Mouse (Mus musculus): Measurements from ENCODE around the gene Lrrc17. TPM values are rescaled to one million over a fixed set of nuclear protein-coding genes. Genes with fewer than 3 reads are reported as not detected.

The Lrrc17 gene
- total and polyA plus RNA-seq, 3 experiments = not detected

GRCm38 (mm10) chr5:21565392-21566065 lies 22.2 kb downstream of the Lrrc17 start:
- Histone ChIP-seq H3K4me2 (ENCODE audit: insufficient read depth, low read depth, poor library complexity, severe bottlenecking) (no peak overlapping the region), H3K4me1 (ENCODE audit: control insufficient read depth in 1 of 2, insufficient read depth in 2 of 2) (peaks cover 0 to 11% of the 10 kb centered on the region in 2 experiments; a peak in 2 of 4 replicates), H3K9ac (ENCODE audit: insufficient read depth, low read depth) (no peak overlapping the region), H3K27me3 (replicated peaks) (no peaks in the 10 kb centered on the region), H3K27ac (ENCODE audit: insufficient read depth, low read depth) (no peak overlapping the region), H3K9me3 (replicated peaks; ENCODE audit: low read length) (no peaks in the 10 kb centered on the region), H3K4me3 (replicated peaks in 1 of 3; ENCODE audit: low read depth in 2 of 3, low read length in 2 of 3, poor library complexity in 1 of 3) (no peak overlapping the region), H3K36me3 (replicated peaks in 1 of 2; ENCODE audit: control insufficient read depth in 1 of 2, insufficient read depth in 1 of 2, low read length in 1 of 2) (no peaks in the 10 kb centered on the region), H3K79me2 (replicated peaks; ENCODE audit: control insufficient read depth, extremely low read depth, insufficient read depth, poor library complexity, severe bottlenecking) (no peaks in the 10 kb centered on the region)
- in situ Hi-C loops (cut with MboI; ENCODE audit: low pct_ligation_motif_present, low pct_unique_long_range_greater_than_20kb, low sequenced_read_pairs) = no loop called here
- TF ChIP-seq GABPA (IDR thresholded peaks at IDR 0.05; ENCODE audit: insufficient replicate concordance, low read depth, low read length) = no peak
- TF ChIP-seq SMC3 (IDR thresholded peaks at IDR 0.05; ENCODE audit: low read depth, low read length) = no peak
- no peak for TF ChIP-seq RCOR1 (conservative IDR thresholded peaks at IDR 0.05; ENCODE audit: low read depth, low read length)
- no peak for TF ChIP-seq NRF1 (IDR thresholded peaks at IDR 0.05; ENCODE audit: low read depth, low read length)
- TF ChIP-seq USF1 (IDR thresholded peaks at IDR 0.05; ENCODE audit: low read depth, low read length) = no peak
- TF ChIP-seq ELF1 (IDR thresholded peaks at IDR 0.05; ENCODE audit: low read depth, low read length) = no peak
- no peak for TF ChIP-seq ZKSCAN1 (IDR thresholded peaks at IDR 0.05; ENCODE audit: borderline replicate concordance, low read depth, low read length)
- dilution Hi-C loops (cut with MboI; ENCODE audit: extremely low pct_ligation_motif_present, extremely low pct_unique_long_range_greater_than_20kb, low sequenced_read_pairs) = no loop called here
- DNase-seq (ENCODE audit: extremely low read depth) = no peak

GRCm38 (mm10) chr5:21567784-21568183 lies 24.4 kb downstream of the Lrrc17 start:
- in situ Hi-C loops (cut with MboI; ENCODE audit: low pct_ligation_motif_present, low pct_unique_long_range_greater_than_20kb, low sequenced_read_pairs) = no loop called here

GRCm38 (mm10) chr5:21572764-21573416 lies 29.5 kb downstream of the Lrrc17 start:
- TF ChIP-seq MAZ (IDR thresholded peaks at IDR 0.05; ENCODE audit: low read depth, low read length) (no peak), USF2 (conservative IDR thresholded peaks at IDR 0.05; ENCODE audit: low read depth, low read length) (no peak), CHD1 (IDR thresholded peaks at IDR 0.05; ENCODE audit: low read depth, low read length) (no peak), SMC3 (IDR thresholded peaks at IDR 0.05; ENCODE audit: low read depth, low read length) (no peak)
- Histone ChIP-seq H3K27me3 (replicated peaks) (no peaks in the 10 kb centered on the region), H3K27ac (ENCODE audit: insufficient read depth, low read depth) (no peak overlapping the region), H3K36me3 (replicated peaks in 1 of 2; ENCODE audit: control insufficient read depth in 1 of 2, insufficient read depth in 1 of 2, low read length in 1 of 2) (no peaks in the 10 kb centered on the region), H3K9ac (ENCODE audit: insufficient read depth, low read depth) (no peak overlapping the region), H3K9me3 (replicated peaks; ENCODE audit: low read length) (no peaks in the 10 kb centered on the region), H3K4me2 (ENCODE audit: insufficient read depth, low read depth, poor library complexity, severe bottlenecking) (no peak overlapping the region), H3K4me1 (ENCODE audit: control insufficient read depth in 1 of 2, insufficient read depth in 2 of 2) (peaks cover 0 to 8% of the 10 kb centered on the region in 2 experiments; a peak in 2 of 4 replicates), H3K4me3 (replicated peaks in 1 of 3; ENCODE audit: low read depth in 2 of 3, low read length in 2 of 3, poor library complexity in 1 of 3) (no peak overlapping the region), H3K79me2 (replicated peaks; ENCODE audit: control insufficient read depth, extremely low read depth, insufficient read depth, poor library complexity, severe bottlenecking) (no peaks in the 10 kb centered on the region)
- dilution Hi-C loops (cut with MboI; ENCODE audit: extremely low pct_ligation_motif_present, extremely low pct_unique_long_range_greater_than_20kb, low sequenced_read_pairs) (no loop called here), in situ Hi-C loops (cut with MboI; ENCODE audit: low pct_ligation_motif_present, low pct_unique_long_range_greater_than_20kb, low sequenced_read_pairs) (no loop called here)
- no peak for DNase-seq (ENCODE audit: extremely low read depth)

More at GRCm38 (mm10) chr5:21567784-21568183, 24.4 kb downstream of the Lrrc17 start:
- Histone ChIP-seq H3K9ac (ENCODE audit: insufficient read depth, low read depth) (no peak overlapping the region), H3K4me3 (replicated peaks in 1 of 3; ENCODE audit: low read depth in 2 of 3, low read length in 2 of 3, poor library complexity in 1 of 3) (no peak overlapping the region), H3K4me1 (ENCODE audit: control insufficient read depth in 1 of 2, insufficient read depth in 2 of 2) (peaks cover 0 to 11% of the 10 kb centered on the region in 2 experiments; a peak in 2 of 4 replicates), H3K36me3 (replicated peaks in 1 of 2; ENCODE audit: control insufficient read depth in 1 of 2, insufficient read depth in 1 of 2, low read length in 1 of 2) (no peaks in the 10 kb centered on the region), H3K4me2 (ENCODE audit: insufficient read depth, low read depth, poor library complexity, severe bottlenecking) (no peak overlapping the region), H3K27me3 (replicated peaks) (no peaks in the 10 kb centered on the region), H3K27ac (ENCODE audit: insufficient read depth, low read depth) (no peak overlapping the region), H3K79me2 (replicated peaks; ENCODE audit: control insufficient read depth, extremely low read depth, insufficient read depth, poor library complexity, severe bottlenecking) (no peaks in the 10 kb centered on the region), H3K9me3 (replicated peaks; ENCODE audit: low read length) (no peaks in the 10 kb centered on the region)
- dilution Hi-C loops (cut with MboI; ENCODE audit: extremely low pct_ligation_motif_present, extremely low pct_unique_long_range_greater_than_20kb, low sequenced_read_pairs) = no loop called here
- DNase-seq (ENCODE audit: extremely low read depth) = no peak
- TF ChIP-seq ETS1 (conservative IDR thresholded peaks at IDR 0.05; ENCODE audit: low read depth, low read length) = no peak
- TF ChIP-seq MEF2A (IDR thresholded peaks at IDR 0.05; ENCODE audit: borderline replicate concordance, low read depth, low read length) = no peak
- no peak for TF ChIP-seq EP300 (IDR thresholded peaks at IDR 0.05; ENCODE audit: low read length)

Measured in CH12.LX (cell line).